In genomic region chr12:51755938-51756598, GRCm38 (mm10) we compare ENCODE assay signal across 10 mouse cellular contexts.
"Had no signal": no experiment of that assay in that cellular context is flagged by ENCODE, and none has a peak within 500 bp of the region (broad histone marks: within the 10 kb centered on the region; RNA-seq: fewer than 3 reads in every experiment).

No protein-coding gene starts in this region.

- DNase-seq: kidney, adult 2 months; kidney, postnatal 25 days; layer of hippocampus, adult 9-11 months; layer of hippocampus, postnatal 36 days; lung, adult 18-20 months; right cerebral cortex, postnatal 14 days; thymus, postnatal 36 days had no signal

- H3K4me2 ChIP-seq: kidney, embryonic 15.5 days; limb, embryonic 15.5 days; midbrain, embryonic 12.5 days had no signal

- H3K4me3 ChIP-seq: kidney, embryonic 15.5 days; limb, embryonic 15.5 days; midbrain, embryonic 12.5 days had no signal

- H3K9me3 ChIP-seq: kidney, embryonic 15.5 days; limb, embryonic 15.5 days; midbrain, embryonic 12.5 days had no signal

- H3K27me3 ChIP-seq: kidney, embryonic 15.5 days; limb, embryonic 15.5 days; midbrain, embryonic 12.5 days had no signal

- H3K4me1 ChIP-seq: kidney, embryonic 15.5 days; limb, embryonic 15.5 days; midbrain, embryonic 12.5 days had no signal

- H3K27ac ChIP-seq: kidney, embryonic 15.5 days; limb, embryonic 15.5 days; midbrain, embryonic 12.5 days had no signal

- H3K9ac ChIP-seq: kidney, embryonic 15.5 days; limb, embryonic 15.5 days; midbrain, embryonic 12.5 days had no signal
